23 mouse cellular contexts compared by ENCODE assay signal in the genomic region with DNA sequence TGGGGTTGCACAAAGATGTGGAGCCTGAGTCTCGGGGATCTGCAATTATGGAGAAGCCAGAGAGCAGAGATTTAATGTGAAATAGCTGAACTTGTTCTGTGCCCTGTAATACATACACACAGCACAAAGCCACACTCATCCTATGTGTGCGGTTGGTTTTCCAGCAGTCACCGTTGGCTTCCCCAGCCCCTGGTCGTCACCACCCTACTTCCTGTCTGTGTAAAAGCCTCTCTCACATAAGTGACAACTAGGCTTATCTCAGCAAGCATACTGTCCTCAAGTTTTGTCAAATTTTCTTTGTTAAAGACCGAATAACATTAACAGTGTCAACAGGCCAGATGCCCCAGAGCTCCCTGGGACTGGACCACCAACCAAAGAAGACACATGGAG. TPM values are rescaled to one million over a fixed set of nuclear protein-coding genes. Genes with fewer than 3 reads are reported as not detected.
"Had no signal": no experiment of that assay in that cellular context is flagged by ENCODE, and none has a peak within 500 bp of the region (broad histone marks: within the 10 kb centered on the region; RNA-seq: fewer than 3 reads in every experiment).

No protein-coding gene starts in this region.

- H3K9me3 ChIP-seq: kidney, embryonic 15.5 days; limb, embryonic 10.5 days; limb, embryonic 13.5 days; liver, embryonic 12.5 days; liver, embryonic 15.5 days; midbrain, embryonic 10.5 days; stomach, embryonic 15.5 days had no signal

- DNase-seq: kidney, adult 11 months; kidney, adult 8-10 months; kidney, postnatal 10 days; kidney, postnatal 36 days; layer of hippocampus, adult 9-11 months; liver; retina, postnatal 1 day; right cerebral cortex, postnatal 25 days; spleen, adult 18-20 months; thymus, postnatal 25 days had no signal

- H3K36me3 ChIP-seq: kidney, embryonic 15.5 days; limb, embryonic 10.5 days; limb, embryonic 13.5 days; liver, embryonic 12.5 days; liver, embryonic 15.5 days; midbrain, embryonic 10.5 days; midbrain, embryonic 13.5 days; neural tube, embryonic 13.5 days; stomach, embryonic 15.5 days had no signal

- H3K9ac ChIP-seq: kidney, embryonic 15.5 days; limb, embryonic 13.5 days; liver, embryonic 12.5 days; liver, embryonic 15.5 days; midbrain, embryonic 13.5 days; neural tube, embryonic 13.5 days; stomach, embryonic 15.5 days had no signal

- H3K27ac ChIP-seq: kidney, embryonic 15.5 days; limb, embryonic 10.5 days; limb, embryonic 13.5 days; liver, embryonic 12.5 days; liver, embryonic 15.5 days; midbrain, embryonic 13.5 days; neural tube, embryonic 13.5 days; stomach, embryonic 15.5 days had no signal

- H3K4me3 ChIP-seq: kidney, embryonic 15.5 days; limb, embryonic 10.5 days; limb, embryonic 13.5 days; liver, embryonic 12.5 days; liver, embryonic 15.5 days; midbrain, embryonic 10.5 days; midbrain, embryonic 13.5 days; myocyte; neural tube, embryonic 13.5 days; stomach, embryonic 15.5 days had no signal

- H3K4me2 ChIP-seq: kidney, embryonic 15.5 days; limb, embryonic 13.5 days; liver, embryonic 12.5 days; liver, embryonic 15.5 days; midbrain, embryonic 13.5 days; neural tube, embryonic 13.5 days; stomach, embryonic 15.5 days had no signal

- ATAC-seq: liver, embryonic 12.5 days; lung, postnatal 0 days; midbrain, embryonic 13.5 days; midbrain, embryonic 16.5 days had no signal

- H3K27me3 ChIP-seq: kidney, embryonic 15.5 days; limb, embryonic 13.5 days; liver, embryonic 12.5 days; liver, embryonic 15.5 days; midbrain, embryonic 13.5 days; neural tube, embryonic 13.5 days; stomach, embryonic 15.5 days had no signal

- H3K4me1 ChIP-seq: liver, embryonic 15.5 days had no signal

RNA-seq across cellular contexts. Expression of a gene that starts 30.0 kb away (rescaled TPM):
- total RNA-seq: monocyte, adult 5-6 weeks had no signal
